Mouse (Mus musculus) E14TG2a.4 (cell line): ENCODE results near the gene Nemp1.

Source experiments
- CTCF ChIP-seq: conservative IDR thresholded peaks from 2 replicates; pipeline ENCODE4 v1.5.1; 2014; ENCODE audit warnings: low read length
- POU5F1 ChIP-seq: IDR thresholded peaks from 2 replicates; pipeline ENCODE4 v1.6.1; 2014; ENCODE audit warnings: low read length, borderline replicate concordance

GRCm38 (mm10) chr10:127708850-127709370 is 42.2 kb downstream of the Nemp1 start:
- TF ChIP-seq CTCF (no peak), POU5F1 (no peak)
